Mouse (Mus musculus): Measurements from ENCODE around the gene Gm28635. TPM values are rescaled to one million over a fixed set of nuclear protein-coding genes. Genes with fewer than 3 reads are reported as not detected.

Gm28635 gene
- polyA plus RNA-seq, 1 experiment = not detected

GRCm38 (mm10) chr2:84632999-84633398 is 44.8 kb downstream of the Gm28635 start:
- Histone ChIP-seq H3K4me3 (ENCODE audit: extremely low read depth, insufficient read depth, insufficient read length) (no peak overlapping the region), H3K27ac (ENCODE audit: insufficient read depth, low read length) (peak overlapping the region; percentile 87), H3K4me1 (ENCODE audit: control insufficient read depth, insufficient read depth, insufficient read length) (peaks cover 8% of the 10 kb centered on the region; the same call in 1 of the 2 replicates), H3K36me3 (ENCODE audit: control insufficient read depth, insufficient read depth, low read length) (no peaks in the 10 kb centered on the region), H3K27me3 (ENCODE audit: control insufficient read depth, insufficient read depth, low read length) (no peaks in the 10 kb centered on the region)
- no peak for DNase-seq (ENCODE audit: low read depth in 1 of 2, low spot score in 2 of 2)
- TF ChIP-seq CTCF (IDR thresholded peaks at IDR 0.05; ENCODE audit: extremely low read depth, insufficient read depth, insufficient read length, insufficient replicate concordance) (no peak), POLR2A (IDR thresholded peaks at IDR 0.05; ENCODE audit: low read depth, low read length) (no peak)
- WGBS = 14% methylated on average over 3 of the region's 3 CpGs

- DNase-seq (ENCODE audit: low read depth in 1 of 2, low spot score in 2 of 2) = no peak
- no peak overlapping the region for H3K4me3 ChIP-seq (ENCODE audit: extremely low read depth, insufficient read depth, insufficient read length)
- peaks cover 8% of the 10 kb centered on the region; the same call in 1 of the 2 replicates for H3K4me1 ChIP-seq (ENCODE audit: control insufficient read depth, insufficient read depth, insufficient read length)
- 94% methylated on average over 1 of the region's 1 CpGs for WGBS
- no peaks in the 10 kb centered on the region for H3K36me3 ChIP-seq (ENCODE audit: control insufficient read depth, insufficient read depth, low read length)
- H3K27ac ChIP-seq (ENCODE audit: insufficient read depth, low read length) = no peak overlapping the region
- H3K27me3 ChIP-seq (ENCODE audit: control insufficient read depth, insufficient read depth, low read length) = no peaks in the 10 kb centered on the region
- TF ChIP-seq POLR2A (IDR thresholded peaks at IDR 0.05; ENCODE audit: low read depth, low read length) = no peak
- no peak for TF ChIP-seq CTCF (IDR thresholded peaks at IDR 0.05; ENCODE audit: extremely low read depth, insufficient read depth, insufficient read length, insufficient replicate concordance)
Observed at GRCm38 (mm10) chr2:84632001-84632400, 45.8 kb downstream of the Gm28635 start.

- DNase-seq (ENCODE audit: low read depth in 1 of 2, low spot score in 2 of 2) = no peak
- TF ChIP-seq CTCF (IDR thresholded peaks at IDR 0.05; ENCODE audit: extremely low read depth, insufficient read depth, insufficient read length, insufficient replicate concordance) = no peak
- TF ChIP-seq POLR2A (IDR thresholded peaks at IDR 0.05; ENCODE audit: low read depth, low read length) = no peak
- Histone ChIP-seq H3K4me1 (ENCODE audit: control insufficient read depth, insufficient read depth, insufficient read length) (peaks cover 11% of the 10 kb centered on the region; the same call in 1 of the 2 replicates), H3K27ac (ENCODE audit: insufficient read depth, low read length) (no peak overlapping the region), H3K27me3 (ENCODE audit: control insufficient read depth, insufficient read depth, low read length) (no peaks in the 10 kb centered on the region), H3K36me3 (ENCODE audit: control insufficient read depth, insufficient read depth, low read length) (no peaks in the 10 kb centered on the region), H3K4me3 (ENCODE audit: extremely low read depth, insufficient read depth, insufficient read length) (no peak overlapping the region)
- WGBS = 79% methylated on average over 3 of the region's 3 CpGs
Observed at GRCm38 (mm10) chr2:84627036-84627435, 50.8 kb downstream of the Gm28635 start.

GRCm38 (mm10) chr2:84626366-84626975 is 51.4 kb downstream of the Gm28635 start:
- no peak for TF ChIP-seq CTCF (IDR thresholded peaks at IDR 0.05; ENCODE audit: extremely low read depth, insufficient read depth, insufficient read length, insufficient replicate concordance)
- TF ChIP-seq POLR2A (IDR thresholded peaks at IDR 0.05; ENCODE audit: low read depth, low read length) = no peak
- H3K4me1 ChIP-seq (ENCODE audit: control insufficient read depth, insufficient read depth, insufficient read length) = peaks cover 11% of the 10 kb centered on the region; the same call in 1 of the 2 replicates
- H3K27me3 ChIP-seq (ENCODE audit: control insufficient read depth, insufficient read depth, low read length) = no peaks in the 10 kb centered on the region
- 0 out of 2 replicates have a peak overlapping the region, but pooled peaks have one; percentile 8 for H3K27ac ChIP-seq (ENCODE audit: insufficient read depth, low read length)
- DNase-seq (ENCODE audit: low read depth in 1 of 2, low spot score in 2 of 2) = no peak
- H3K36me3 ChIP-seq (ENCODE audit: control insufficient read depth, insufficient read depth, low read length) = no peaks in the 10 kb centered on the region
- no peak overlapping the region for H3K4me3 ChIP-seq (ENCODE audit: extremely low read depth, insufficient read depth, insufficient read length)
- 86% methylated on average over 7 of the region's 7 CpGs for WGBS

GRCm38 (mm10) chr2:84624201-84624600 is 53.6 kb downstream of the Gm28635 start:
- 93% methylated on average over 17 of the region's 17 CpGs for WGBS
- H3K4me3 ChIP-seq (ENCODE audit: extremely low read depth, insufficient read depth, insufficient read length) = no peak overlapping the region
- H3K4me1 ChIP-seq (ENCODE audit: control insufficient read depth, insufficient read depth, insufficient read length) = peaks cover 11% of the 10 kb centered on the region; the same call in 1 of the 2 replicates
- no peaks in the 10 kb centered on the region; the same call in 1 of the 2 replicates for H3K36me3 ChIP-seq (ENCODE audit: control insufficient read depth, insufficient read depth, low read length)
- H3K27me3 ChIP-seq (ENCODE audit: control insufficient read depth, insufficient read depth, low read length) = no peaks in the 10 kb centered on the region
- TF ChIP-seq CTCF (IDR thresholded peaks at IDR 0.05; ENCODE audit: extremely low read depth, insufficient read depth, insufficient read length, insufficient replicate concordance) = no peak
- no peak for TF ChIP-seq POLR2A (IDR thresholded peaks at IDR 0.05; ENCODE audit: low read depth, low read length)
- DNase-seq (ENCODE audit: low read depth in 1 of 2, low spot score in 2 of 2) = no peak
- H3K27ac ChIP-seq (ENCODE audit: insufficient read depth, low read length) = peak overlapping the region; percentile 24; the same call in 1 of the 2 replicates

GRCm38 (mm10) chr2:84623428-84624119 is 54.3 kb downstream of the Gm28635 start:
- TF ChIP-seq CTCF (IDR thresholded peaks at IDR 0.05; ENCODE audit: extremely low read depth, insufficient read depth, insufficient read length, insufficient replicate concordance) (no peak), POLR2A (IDR thresholded peaks at IDR 0.05; ENCODE audit: low read depth, low read length) (no peak)

More at GRCm38 (mm10) chr2:84623428-84624119, 54.3 kb downstream of the Gm28635 start:
- Histone ChIP-seq H3K4me1 (ENCODE audit: control insufficient read depth, insufficient read depth, insufficient read length) (peaks cover 11% of the 10 kb centered on the region; the same call in 1 of the 2 replicates), H3K27ac (ENCODE audit: insufficient read depth, low read length) (peak overlapping the region; percentile 29), H3K27me3 (ENCODE audit: control insufficient read depth, insufficient read depth, low read length) (no peaks in the 10 kb centered on the region), H3K36me3 (ENCODE audit: control insufficient read depth, insufficient read depth, low read length) (no peaks in the 10 kb centered on the region; the same call in 1 of the 2 replicates), H3K4me3 (ENCODE audit: extremely low read depth, insufficient read depth, insufficient read length) (no peak overlapping the region)
- DNase-seq (ENCODE audit: low read depth in 1 of 2, low spot score in 2 of 2) = no peak
- 34% methylated on average over 3 of the region's 3 CpGs for WGBS
